Mouse (Mus musculus) kidney, embryonic 16.5 days (tissue): ENCODE results near the gene Ncoa6. TPM values are rescaled to one million over a fixed set of nuclear protein-coding genes. Genes with fewer than 3 reads are reported as not detected.
A peak's percentile ranks its signal among the peaks of the same experiment; 100 is the strongest.
"Not testable (repeated sequence)": the region's sequence is repeated elsewhere in the genome, so short reads cannot be mapped to it uniquely, and the experiment has no call there.

Experiments used
- ATAC-seq: fragments of 200-750 bp; cut with Nextera tagmentation; 2 replicates; pipeline ENCODE4 v1.8.0; 2017; ENCODE audit warnings: moderate TSS enrichment; ENCODE audit not compliant: low FRiP score, low TSS enrichment
- H3K27ac ChIP-seq: fragments of 300-500 bp; sonication (generic); 2 replicates; pipeline ENCODE4 v1.5.1; 2014; ENCODE audit warnings: low read length
- H3K27me3 ChIP-seq: fragments of 300-500 bp; sonication (generic); 2 replicates; pipeline ENCODE4 v1.6.1; 2014; ENCODE audit warnings: low read length, control low read depth, mixed read lengths; ENCODE audit not compliant: insufficient read depth
- H3K36me3 ChIP-seq: fragments of 300-500 bp; sonication (generic); 2 replicates; pipeline ENCODE4 v1.6.1; 2014; ENCODE audit warnings: low read length, control low read depth, mixed read lengths; ENCODE audit not compliant: insufficient read depth
- H3K4me1 ChIP-seq: fragments of 300-500 bp; sonication (generic); 2 replicates; pipeline ENCODE4 v1.6.1; 2014; ENCODE audit warnings: low read length, control low read depth, mixed read lengths; ENCODE audit not compliant: insufficient read depth
- H3K4me2 ChIP-seq: fragments of 300-500 bp; sonication (generic); replicated peaks from 2 replicates; pipeline ENCODE4 v1.6.1; 2014; ENCODE audit warnings: low read depth, low read length
- H3K4me3 ChIP-seq: fragments of 300-500 bp; sonication (generic); 2 replicates; pipeline ENCODE4 v1.5.1; 2014; ENCODE audit warnings: mild to moderate bottlenecking, low read length
- H3K9ac ChIP-seq: fragments of 300-500 bp; sonication (generic); replicated peaks from 2 replicates; pipeline ENCODE4 v1.6.1; 2014; ENCODE audit warnings: low read length
- H3K9me3 ChIP-seq: fragments of 300-500 bp; sonication (generic); 2 replicates; pipeline ENCODE4 v1.6.1; 2016; ENCODE audit warnings: low read length, control low read depth
- WGBS: fragments of 180-500 bp; shearing (Covaris S2); extraction: QIAGEN DNeasy Blood & Tissue Kit; methylation state at CpG from one replicate; pipeline ENCODE4 v1.1.7; 2014; 5-methylcytosine and 5-hydroxymethylcytosine counted together
- polyA plus RNA-seq: library from polyadenylated mRNA; unstranded; fragments of >200 nt; fragmentation: Nextera tagmentation; extraction: Ambion mirVana; gene quantifications from 2 replicates; pipeline ENCODE4 v1.2.1, GENCODE M21; 2015

Ncoa6 gene
- polyA plus RNA-seq, 1 experiment from 2014 or later, result 14.2 TPM

GRCm38 (mm10) chr2:155504440-155505355, 31.0 kb upstream of the Ncoa6 start:
- no peak for ATAC-seq
- H3K27me3 ChIP-seq, result no peaks in the 10 kb centered on the region
- no peak overlapping the region for H3K27ac ChIP-seq
- H3K4me2 ChIP-seq, result no peak overlapping the region
- H3K9me3 ChIP-seq, result no peaks in the 10 kb centered on the region
- H3K4me3 ChIP-seq, result no peak overlapping the region
- 55% methylated on average over 13 of the region's 13 CpGs for WGBS
- no peak overlapping the region for H3K9ac ChIP-seq
- H3K36me3 ChIP-seq, result no peaks in the 10 kb centered on the region
- no peaks in the 10 kb centered on the region for H3K4me1 ChIP-seq

DNA sequence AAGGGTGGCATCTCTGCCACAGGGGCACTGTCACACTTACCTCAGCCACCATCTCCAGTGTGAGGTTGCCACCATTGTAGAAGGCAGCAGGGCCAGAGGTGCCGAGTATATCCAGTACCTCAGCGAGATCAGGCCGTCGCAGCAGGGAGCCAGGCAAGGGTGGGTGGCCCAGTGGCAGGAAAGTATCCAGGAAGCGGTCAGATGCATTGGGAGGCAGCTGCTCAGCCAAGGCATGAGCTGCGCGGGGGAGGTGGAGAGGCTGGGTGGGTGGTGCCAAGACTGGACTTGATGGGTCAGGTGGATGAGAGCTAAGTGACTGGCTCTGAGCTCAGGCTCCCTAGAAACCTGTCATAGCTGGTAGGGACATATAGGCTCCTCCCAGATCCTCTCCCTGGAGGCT, 28.9 kb upstream of the Ncoa6 start:
- H3K9me3 ChIP-seq, result no peaks in the 10 kb centered on the region
- H3K27me3 ChIP-seq, result no peaks in the 10 kb centered on the region
- no peak overlapping the region for H3K4me3 ChIP-seq
- H3K36me3 ChIP-seq, result no peaks in the 10 kb centered on the region
- no peak overlapping the region for H3K4me2 ChIP-seq
- ATAC-seq, result no peak
- H3K4me1 ChIP-seq, result no peaks in the 10 kb centered on the region
- WGBS, result 63% methylated on average over 7 of the region's 7 CpGs
- no peak overlapping the region for H3K9ac ChIP-seq
- H3K27ac ChIP-seq, result no peak overlapping the region

DNA sequence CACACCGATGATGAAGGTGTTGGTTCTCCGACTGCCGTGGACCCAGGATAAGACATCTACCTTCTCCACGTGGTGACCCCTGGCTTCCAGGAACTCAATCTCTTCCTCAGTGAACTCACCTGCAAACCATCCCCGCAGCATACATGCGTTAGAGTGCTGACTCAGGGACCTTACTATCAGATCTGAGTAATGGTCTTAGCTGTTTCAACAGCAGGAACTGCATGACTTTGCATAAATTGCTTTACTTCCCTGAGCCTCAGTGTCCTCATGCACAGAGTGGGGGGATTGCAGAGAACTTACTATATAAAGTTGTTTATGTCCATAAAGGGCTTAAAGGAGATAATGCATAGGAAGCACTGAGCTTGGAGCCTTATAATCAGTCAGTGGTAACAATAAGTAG, 17.3 kb upstream of the Ncoa6 start:
- Histone ChIP-seq H3K27me3 (no peaks in the 10 kb centered on the region), H3K27ac (no peak overlapping the region), H3K4me3 (no peak overlapping the region), H3K4me1 (no peaks in the 10 kb centered on the region), H3K4me2 (no peak overlapping the region), H3K36me3 (no peaks in the 10 kb centered on the region), H3K9me3 (no peaks in the 10 kb centered on the region), H3K9ac (no peak overlapping the region)
- no peak for ATAC-seq
- WGBS, result 92% methylated on average over 6 of the region's 6 CpGs

DNA sequence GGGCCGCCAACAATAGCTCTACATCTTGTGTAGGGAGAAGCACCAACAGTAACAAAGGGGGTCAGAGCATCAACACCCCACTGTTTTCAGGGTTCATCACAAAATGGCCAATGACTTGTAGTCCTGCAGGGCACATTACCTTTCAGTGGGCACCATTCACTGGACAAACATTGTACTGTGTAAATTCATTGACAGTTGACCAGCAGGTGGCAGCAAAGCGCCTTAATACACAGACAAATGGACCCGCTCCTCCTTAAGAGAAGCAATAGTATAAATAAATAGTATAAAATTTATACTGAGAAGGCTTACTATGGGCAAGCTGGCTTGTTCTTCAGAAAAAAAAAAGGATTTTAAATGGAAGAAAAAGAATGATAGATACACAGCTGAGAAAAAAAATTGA, 8.3 kb upstream of the Ncoa6 start:
- Histone ChIP-seq H3K9me3 (0 out of 2 replicates have a peak, but pooled peaks cover 7% of the 10 kb centered on the region), H3K4me1 (no peaks in the 10 kb centered on the region), H3K9ac (no peak overlapping the region), H3K4me2 (no peak overlapping the region), H3K4me3 (no peak overlapping the region), H3K36me3 (no peaks in the 10 kb centered on the region), H3K27ac (no peak overlapping the region), H3K27me3 (no peaks in the 10 kb centered on the region)
- WGBS, result 51% methylated on average over 3 of the region's 3 CpGs
- no peak for ATAC-seq

DNA sequence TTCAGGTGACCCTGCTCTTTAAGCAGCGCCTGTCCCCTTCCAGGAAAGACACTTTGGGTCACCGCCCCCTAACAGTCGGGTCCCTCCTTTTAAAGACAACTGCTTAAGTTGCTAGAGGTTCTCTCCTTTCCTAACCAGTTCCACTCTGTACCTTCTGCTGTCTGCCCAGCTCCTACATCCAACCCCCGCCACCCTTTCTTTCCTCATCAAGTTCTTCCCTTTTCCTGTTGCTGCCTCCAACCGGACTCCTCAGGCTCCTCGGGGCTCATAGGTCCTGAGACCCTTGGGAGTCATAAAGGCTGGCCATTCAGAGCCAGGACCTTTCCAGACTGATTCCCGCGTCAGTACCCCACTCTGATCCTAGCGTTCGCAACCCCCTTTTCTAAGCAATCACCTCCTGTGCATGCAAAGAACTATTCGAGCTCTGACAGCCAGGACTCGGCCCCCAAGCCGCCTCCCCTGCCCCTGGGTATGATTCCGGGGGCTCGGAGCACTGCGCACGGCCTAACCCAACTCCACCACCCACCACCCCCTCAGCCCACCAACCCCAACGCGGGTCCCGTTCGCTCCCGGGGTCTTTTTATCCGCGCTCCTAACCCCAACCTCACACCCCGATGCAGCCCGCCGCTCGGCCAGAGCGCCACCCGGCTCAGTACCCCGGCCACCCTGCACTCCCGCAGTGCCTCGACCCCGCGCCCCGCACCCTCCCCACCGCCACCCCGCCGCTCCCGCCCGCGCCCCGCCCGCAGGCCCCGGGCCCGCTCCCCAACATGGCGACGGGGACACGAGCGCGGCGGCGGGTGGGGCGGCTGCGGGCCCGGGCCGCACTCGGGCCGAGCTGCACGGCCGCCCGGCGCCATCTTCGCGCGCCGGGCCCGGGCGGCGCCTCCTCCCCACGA, 774 bp downstream of the Ncoa6 start:
- Histone ChIP-seq H3K27ac (peak overlapping the region; percentile 89), H3K4me3 (peak overlapping the region; percentile 91), H3K9ac (peak overlapping the region; percentile 99), H3K4me2 (peak overlapping the region; percentile 78), H3K36me3 (no peaks in the 10 kb centered on the region), H3K9me3 (no peaks in the 10 kb centered on the region), H3K4me1 (peaks cover 15% of the 10 kb centered on the region), H3K27me3 (no peaks in the 10 kb centered on the region)
- 1% methylated on average over 51 of the region's 71 CpGs for WGBS
- peak; percentile 76 for ATAC-seq

- WGBS, result 92% methylated on average over 1 of the region's 1 CpGs
- ATAC-seq, result no peak
- no peak overlapping the region for H3K4me3 ChIP-seq
- H3K27me3 ChIP-seq, result no peaks in the 10 kb centered on the region
- H3K4me2 ChIP-seq, result no peak overlapping the region
- peaks cover 3% of the 10 kb centered on the region; the same call in 1 of the 2 replicates for H3K4me1 ChIP-seq
- H3K9ac ChIP-seq, result no peak overlapping the region
- H3K27ac ChIP-seq, result no peak overlapping the region
- no peaks in the 10 kb centered on the region for H3K36me3 ChIP-seq
- H3K9me3 ChIP-seq, result no peaks in the 10 kb centered on the region
Observed at GRCm38 (mm10) chr2:155466861-155467260, 6.8 kb downstream of the Ncoa6 start.

- WGBS, result 82% methylated on average over 7 of the region's 7 CpGs
- Histone ChIP-seq H3K27me3 (no peaks in the 10 kb centered on the region), H3K36me3 (no peaks in the 10 kb centered on the region), H3K4me2 (no peak overlapping the region), H3K27ac (no peak overlapping the region), H3K9me3 (no peaks in the 10 kb centered on the region), H3K4me3 (no peak overlapping the region), H3K9ac (no peak overlapping the region), H3K4me1 (no peaks in the 10 kb centered on the region)
- no peak for ATAC-seq
Observed at GRCm38 (mm10) chr2:155453591-155453990, 20.1 kb downstream of the Ncoa6 start.

DNA sequence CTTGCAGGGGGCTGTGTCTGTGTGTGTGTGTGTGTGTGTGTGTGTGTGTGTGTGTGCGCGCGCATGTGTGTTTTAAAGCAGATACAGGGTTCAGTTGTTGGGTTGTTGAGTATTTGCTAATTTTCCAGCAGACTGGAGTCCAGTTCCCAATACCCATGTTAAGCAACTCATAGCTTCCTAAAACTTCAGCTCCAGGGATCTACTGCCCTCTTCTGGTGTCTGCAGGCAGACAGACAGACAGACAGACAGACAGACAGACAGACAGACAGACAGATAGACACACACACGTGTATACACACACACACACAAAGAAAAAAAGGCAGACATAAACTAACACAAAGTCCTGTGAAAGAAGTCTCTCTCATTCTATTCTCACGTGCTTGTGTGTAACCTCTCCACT, 22.4 kb downstream of the Ncoa6 start:
- no peaks in the 10 kb centered on the region for H3K9me3 ChIP-seq
- H3K4me1 ChIP-seq, result no peaks in the 10 kb centered on the region
- no peaks in the 10 kb centered on the region for H3K27me3 ChIP-seq
- no peaks in the 10 kb centered on the region for H3K36me3 ChIP-seq
- no peak overlapping the region for H3K4me2 ChIP-seq
- H3K9ac ChIP-seq, result no peak overlapping the region
- no peak overlapping the region for H3K4me3 ChIP-seq
- WGBS, result 88% methylated on average over 5 of the region's 5 CpGs
- H3K27ac ChIP-seq, result no peak overlapping the region
- no peak for ATAC-seq

GRCm38 (mm10) chr2:155447906-155448305, 25.8 kb downstream of the Ncoa6 start:
- H3K4me3 ChIP-seq, H3K4me2 ChIP-seq, H3K36me3 ChIP-seq, ATAC-seq, H3K27me3 ChIP-seq, H3K9ac ChIP-seq, H3K4me1 ChIP-seq, H3K27ac ChIP-seq, H3K9me3 ChIP-seq: not testable (repeated sequence)
- WGBS, result 100% methylated on average over 1 of the region's 1 CpGs
